Mouse (Mus musculus) myocyte (in vitro differentiated cells): ENCODE results near the gene Slc22a2.

Experiments used
- CEBPB ChIP-seq: IDR thresholded peaks from 2 replicates; pipeline ENCODE4 v1.6.1; 2011; ENCODE audit warnings: mild to moderate bottlenecking, moderate library complexity; ENCODE audit not compliant: poor library complexity, insufficient read depth, severe bottlenecking
- E2F4 ChIP-seq: IDR thresholded peaks from one replicate; pipeline ENCODE4 v1.6.1; 2011; ENCODE audit warnings: mild to moderate bottlenecking, control low read depth, moderate library complexity; ENCODE audit not compliant: insufficient read depth
- MAX ChIP-seq: IDR thresholded peaks from one replicate; pipeline ENCODE4 v1.6.1; 2011; ENCODE audit warnings: low read depth, mild to moderate bottlenecking, control low read depth
- MYOG ChIP-seq, 3 experiments: IDR thresholded peaks; one replicate each; pipeline ENCODE4 v1.6.1; 2011; ENCODE audit warnings: control low read depth in 2 of 3, low read depth in 2 of 3, mild to moderate bottlenecking in 2 of 3; ENCODE audit not compliant: insufficient read length in 2 of 3, control insufficient read depth in 1 of 3, insufficient read depth in 1 of 3
- POLR2A ChIP-seq: IDR thresholded peaks from one replicate; pipeline ENCODE4 v1.6.1; 2011; ENCODE audit warnings: low read depth, mild to moderate bottlenecking, control low read depth, moderate library complexity; ENCODE audit not compliant: insufficient read length
- POLR2AphosphoS2 ChIP-seq: IDR thresholded peaks from one replicate; pipeline ENCODE4 v1.6.1; 2011; ENCODE audit warnings: low read depth, control low read depth; ENCODE audit not compliant: insufficient read length
- TCF12 ChIP-seq: IDR thresholded peaks from one replicate; pipeline ENCODE4 v1.6.1; 2011; ENCODE audit warnings: mild to moderate bottlenecking, control low read depth; ENCODE audit not compliant: poor library complexity, insufficient read depth, severe bottlenecking
- TCF3 ChIP-seq: IDR thresholded peaks from one replicate; pipeline ENCODE4 v1.6.1; 2011; ENCODE audit warnings: low read depth, control low read depth; ENCODE audit not compliant: insufficient read length
- USF1 ChIP-seq: IDR thresholded peaks from one replicate; pipeline ENCODE4 v1.6.1; 2011; ENCODE audit warnings: low read depth, mild to moderate bottlenecking, control low read depth, moderate library complexity

DNA sequence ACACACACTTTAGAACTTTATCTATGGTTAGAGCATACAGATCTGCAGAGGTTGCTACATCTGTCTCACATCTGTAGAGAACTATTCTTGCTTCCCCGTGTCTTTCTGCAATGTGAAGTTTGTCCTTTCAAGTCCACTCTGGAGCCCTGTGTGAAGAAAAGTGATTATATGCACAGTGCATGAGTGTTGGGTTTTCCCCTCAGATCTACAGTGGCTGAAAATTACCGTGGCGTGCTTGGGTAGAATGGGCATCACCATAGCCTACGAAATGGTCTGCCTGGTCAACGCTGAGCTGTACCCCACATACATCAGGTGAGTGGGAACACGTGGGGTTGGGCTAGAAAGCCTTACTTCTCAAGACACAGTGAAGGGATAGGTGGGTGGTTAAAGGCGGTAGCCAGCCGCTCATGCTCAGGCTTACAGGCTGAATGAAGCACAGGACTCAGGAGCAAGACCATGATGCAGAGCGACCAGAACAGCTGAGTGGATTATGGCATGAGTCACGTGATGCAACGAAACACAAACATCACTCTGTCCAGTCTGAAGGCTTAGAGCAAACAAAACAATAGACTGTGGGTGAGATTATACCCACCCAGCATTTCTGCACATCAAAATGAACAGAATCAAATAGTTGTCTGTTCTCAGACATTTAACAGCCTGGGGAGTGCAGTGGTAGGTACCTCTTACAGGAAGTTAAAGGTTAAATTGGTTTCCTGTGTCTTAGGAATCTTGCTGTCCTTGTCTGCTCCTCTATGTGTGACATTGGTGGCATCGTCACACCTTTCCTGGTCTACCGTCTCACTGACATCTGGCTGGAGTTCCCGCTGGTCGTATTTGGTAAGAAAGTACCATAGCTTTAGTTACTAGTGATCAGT, 30.8 kb downstream of the Slc22a2 start:
- TF ChIP-seq POLR2AphosphoS2 (no peak), MAX (no peak), POLR2A (no peak), TCF12 (no peak), USF1 (peak; percentile 27), MYOG (IDR thresholded peaks at IDR 0.05; ENCODE audit: control insufficient read depth in 1 of 3, insufficient read depth in 1 of 3, insufficient read length in 2 of 3, low read depth in 2 of 3) (no peak), CEBPB (no peak), TCF3 (no peak), E2F4 (no peak)
